Mouse (Mus musculus): ENCODE results near the gene Mettl27. TPM values are rescaled to one million over a fixed set of nuclear protein-coding genes. Genes with fewer than 3 reads are reported as not detected.

Mettl27 gene
- polyA plus RNA-seq, 1 experiment from 2014 or later, result 9.6 TPM

- peaks cover 52% of the 10 kb centered on the region for H3K27me3 ChIP-seq (ENCODE audit: low read depth, poor library complexity, severe bottlenecking)
- no peak for DNase-seq (ENCODE audit: low spot score)
- 11% methylated on average over 3 of the region's 3 CpGs for WGBS
- H3K4me3 ChIP-seq, result no peak overlapping the region
- H3K27ac ChIP-seq (replicated peaks), result peak overlapping the region; percentile 65; the same call in 1 of the 2 replicates
- peaks cover 39% of the 10 kb centered on the region for H3K4me1 ChIP-seq
- H3K36me3 ChIP-seq, result no peaks in the 10 kb centered on the region
- no peaks in the 10 kb centered on the region for H3K9me3 ChIP-seq (replicated peaks)
These were observed 51.6 kb downstream of the Mettl27 start for GRCm38 (mm10) chr5:134983771-134984170.

- H3K9me3 ChIP-seq (replicated peaks), result no peaks in the 10 kb centered on the region
- peak within 1 kb of the TSS; percentile 34; the same call in 1 of the 2 replicates for H3K27ac ChIP-seq (replicated peaks)
- H3K27me3 ChIP-seq (ENCODE audit: low read depth, poor library complexity, severe bottlenecking), result peaks cover 71% of the 10 kb centered on the region
- H3K4me1 ChIP-seq, result peaks cover 39% of the 10 kb centered on the region
- DNase-seq (ENCODE audit: low spot score), result no peak
- 1% methylated on average over 25 of the region's 25 CpGs for WGBS
- H3K4me3 ChIP-seq, result peak within 1 kb of the TSS; percentile 42
- H3K36me3 ChIP-seq, result no peaks in the 10 kb centered on the region
These were observed 53.6 kb downstream of the Mettl27 start, which contains the start of gene Cldn3 for GRCm38 (mm10) chr5:134985633-134986297. TSS of gene Cldn3 (plus strand) at chr5:134986214.

GRCm38 (mm10) chr5:134986298-134987268, 54.4 kb downstream of the Mettl27 start:
- peak overlapping the region; percentile 42 for H3K4me3 ChIP-seq
- H3K4me1 ChIP-seq, result peaks cover 39% of the 10 kb centered on the region
- WGBS, result 4% methylated on average over 79 of the region's 79 CpGs
- H3K9me3 ChIP-seq (replicated peaks), result no peaks in the 10 kb centered on the region
- H3K27me3 ChIP-seq (ENCODE audit: low read depth, poor library complexity, severe bottlenecking), result peaks cover 71% of the 10 kb centered on the region
- peak overlapping the region; percentile 34; the same call in 1 of the 2 replicates for H3K27ac ChIP-seq (replicated peaks)
- no peaks in the 10 kb centered on the region for H3K36me3 ChIP-seq
- DNase-seq (ENCODE audit: low spot score), result peak; percentile 51

- no peaks in the 10 kb centered on the region for H3K36me3 ChIP-seq
- DNase-seq (ENCODE audit: low spot score), result no peak
- 82% methylated on average over 11 of the region's 11 CpGs for WGBS
- H3K9me3 ChIP-seq (replicated peaks), result no peaks in the 10 kb centered on the region
- no peak overlapping the region for H3K27ac ChIP-seq (replicated peaks)
- H3K4me3 ChIP-seq, result no peak overlapping the region
- H3K4me1 ChIP-seq, result peaks cover 32% of the 10 kb centered on the region
- H3K27me3 ChIP-seq (ENCODE audit: low read depth, poor library complexity, severe bottlenecking), result peaks cover 65% of the 10 kb centered on the region
These were observed 57.0 kb downstream of the Mettl27 start for GRCm38 (mm10) chr5:134989166-134989565.

GRCm38 (mm10) chr5:134989741-134990140, 57.6 kb downstream of the Mettl27 start:
- Histone ChIP-seq H3K4me1 (peaks cover 26% of the 10 kb centered on the region), H3K9me3 (replicated peaks) (no peaks in the 10 kb centered on the region), H3K27ac (replicated peaks) (no peak overlapping the region), H3K36me3 (no peaks in the 10 kb centered on the region), H3K27me3 (ENCODE audit: low read depth, poor library complexity, severe bottlenecking) (peaks cover 60% of the 10 kb centered on the region), H3K4me3 (no peak overlapping the region)
- DNase-seq (ENCODE audit: low spot score), result no peak
- WGBS, result 78% methylated on average over 6 of the region's 6 CpGs

Other genes with a start within 250 kb of the Mettl27 start
- gene Limk1, start 243.8 kb upstream of the Mettl27 start, polyA plus RNA-seq (2016; fragmentation: Nextera tagmentation; extraction: Ambion mirVana), result 8.0 and 9.8 TPM in 2 replicates
- 0.88 and 2.0 TPM in 2 replicates for gene Eln, start 185.0 kb upstream of the Mettl27 start, polyA plus RNA-seq (2016; fragmentation: Nextera tagmentation; extraction: Ambion mirVana)
- gene Tmem270, start 25.6 kb upstream of the Mettl27 start, polyA plus RNA-seq (2016; fragmentation: Nextera tagmentation; extraction: Ambion mirVana), result not detected in 2 replicates
- 3.2 and 3.8 TPM in 2 replicates for gene Cldn13, start 16.8 kb upstream of the Mettl27 start, polyA plus RNA-seq (2016; fragmentation: Nextera tagmentation; extraction: Ambion mirVana)
- 3.2 and 3.4 TPM in 2 replicates for gene Cldn4, start 14.6 kb downstream of the Mettl27 start, polyA plus RNA-seq (2016; fragmentation: Nextera tagmentation; extraction: Ambion mirVana)
- 2.0 and 2.9 TPM in 2 replicates for gene Cldn3, start 53.8 kb downstream of the Mettl27 start, polyA plus RNA-seq (2016; fragmentation: Nextera tagmentation; extraction: Ambion mirVana)
- 39.4 and 39.8 TPM in 2 replicates for gene Abhd11, start 76.8 kb downstream of the Mettl27 start, polyA plus RNA-seq (2016; fragmentation: Nextera tagmentation; extraction: Ambion mirVana)
- gene Stx1a, start 91.1 kb downstream of the Mettl27 start, polyA plus RNA-seq (2016; fragmentation: Nextera tagmentation; extraction: Ambion mirVana), result 13.3 and 17.5 TPM in 2 replicates
- gene Dnajc30, start 131.8 kb downstream of the Mettl27 start, polyA plus RNA-seq (2016; fragmentation: Nextera tagmentation; extraction: Ambion mirVana), result 27.2 and 28.3 TPM in 2 replicates
- gene Bud23, start 132.6 kb downstream of the Mettl27 start, polyA plus RNA-seq (2016; fragmentation: Nextera tagmentation; extraction: Ambion mirVana), result 158 and 179 TPM in 2 replicates
- gene Vps37d, start 145.9 kb downstream of the Mettl27 start, polyA plus RNA-seq (2016; fragmentation: Nextera tagmentation; extraction: Ambion mirVana), result 7.2 and 11.2 TPM in 2 replicates
- 2.0 TPM in 2 replicates for gene Mlxipl, start 157.5 kb downstream of the Mettl27 start, polyA plus RNA-seq (2016; fragmentation: Nextera tagmentation; extraction: Ambion mirVana)
- 23.6 and 25.8 TPM in 2 replicates for gene Tbl2, start 217.3 kb downstream of the Mettl27 start, polyA plus RNA-seq (2016; fragmentation: Nextera tagmentation; extraction: Ambion mirVana)
- gene Bcl7b, start 235.9 kb downstream of the Mettl27 start, polyA plus RNA-seq (2016; fragmentation: Nextera tagmentation; extraction: Ambion mirVana), result 49.4 and 49.5 TPM in 2 replicates